Mouse (Mus musculus): Measurements from ENCODE around the gene Rph3a. TPM values are rescaled to one million over a fixed set of nuclear protein-coding genes. Genes with fewer than 3 reads are reported as not detected.
"Not testable (repeated sequence)": the region's sequence is repeated elsewhere in the genome, so short reads cannot be mapped to it uniquely, and the experiment has no call there.

The Rph3a gene
- polyA plus RNA-seq, 1 experiment from 2014 or later = 0.16 TPM

- Histone ChIP-seq H3K4me1 (ENCODE audit: control insufficient read depth, insufficient read depth, low read length) (no peaks in the 10 kb centered on the region), H3K9ac (replicated peaks; ENCODE audit: low read depth, low read length) (no peak overlapping the region), H3K27me3 (ENCODE audit: control insufficient read depth, insufficient read depth, low read length) (no peaks in the 10 kb centered on the region), H3K4me3 (ENCODE audit: low read depth, low read length) (no peak overlapping the region), H3K9me3 (ENCODE audit: control insufficient read depth, low read depth, low read length) (no peaks in the 10 kb centered on the region), H3K36me3 (ENCODE audit: control insufficient read depth, insufficient read depth, low read length) (no peaks in the 10 kb centered on the region), H3K27ac (ENCODE audit: low read length) (no peak overlapping the region), H3K4me2 (replicated peaks; ENCODE audit: low read depth, low read length) (no peak overlapping the region)
- ATAC-seq (ENCODE audit: insufficient number of reproducible peaks, insufficient read depth, low FRiP score, low read depth) = no peak
- 81% methylated on average over 3 of the region's 3 CpGs for WGBS
Observed at GRCm38 (mm10) chr5:120920296-120920695, 89.6 kb downstream of the Rph3a start.

GRCm38 (mm10) chr5:120919156-120919935, 90.5 kb downstream of the Rph3a start:
- not testable (repeated sequence) for H3K36me3 ChIP-seq (ENCODE audit: control insufficient read depth, insufficient read depth, low read length); H3K4me2 ChIP-seq (replicated peaks; ENCODE audit: low read depth, low read length); H3K9me3 ChIP-seq (ENCODE audit: control insufficient read depth, low read depth, low read length); H3K4me3 ChIP-seq (ENCODE audit: low read depth, low read length); ATAC-seq (ENCODE audit: insufficient number of reproducible peaks, insufficient read depth, low FRiP score, low read depth); H3K27me3 ChIP-seq (ENCODE audit: control insufficient read depth, insufficient read depth, low read length); H3K27ac ChIP-seq (ENCODE audit: low read length); H3K4me1 ChIP-seq (ENCODE audit: control insufficient read depth, insufficient read depth, low read length); H3K9ac ChIP-seq (replicated peaks; ENCODE audit: low read depth, low read length)
- 70% methylated on average over 2 of the region's 2 CpGs for WGBS

DNA sequence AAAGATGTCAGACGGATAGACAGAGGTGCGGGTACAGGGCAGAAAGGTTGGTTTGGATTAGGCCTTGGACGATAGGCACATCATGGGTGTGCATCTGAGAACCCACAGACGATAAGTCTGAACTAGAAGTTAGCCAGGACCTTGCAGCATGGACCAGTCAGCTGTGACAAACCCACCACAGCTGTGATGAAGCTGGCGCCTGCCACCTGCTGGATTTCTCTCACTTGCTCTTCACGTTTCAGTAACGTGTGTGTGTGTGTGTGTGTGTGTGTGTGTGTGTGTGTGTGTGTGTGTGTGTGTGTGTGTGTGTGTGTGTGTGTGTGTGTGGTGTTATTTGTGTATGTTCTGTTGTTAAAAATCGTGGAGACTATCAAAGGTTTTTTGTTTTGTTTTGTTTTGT, 95.7 kb downstream of the Rph3a start, which contains the start of gene Oas1d:
Oas1d (plus strand) TSS at position 333 of the 400 bp plus-strand sequence.
- not testable (repeated sequence) for H3K9ac ChIP-seq (replicated peaks; ENCODE audit: low read depth, low read length); H3K27ac ChIP-seq (ENCODE audit: low read length); H3K36me3 ChIP-seq (ENCODE audit: control insufficient read depth, insufficient read depth, low read length); H3K27me3 ChIP-seq (ENCODE audit: control insufficient read depth, insufficient read depth, low read length); ATAC-seq (ENCODE audit: insufficient number of reproducible peaks, insufficient read depth, low FRiP score, low read depth); H3K4me3 ChIP-seq (ENCODE audit: low read depth, low read length); H3K9me3 ChIP-seq (ENCODE audit: control insufficient read depth, low read depth, low read length); H3K4me2 ChIP-seq (replicated peaks; ENCODE audit: low read depth, low read length); H3K4me1 ChIP-seq (ENCODE audit: control insufficient read depth, insufficient read depth, low read length)
- 44% methylated on average over 8 of the region's 8 CpGs for WGBS

GRCm38 (mm10) chr5:120908196-120908920, 101.5 kb downstream of the Rph3a start:
- H3K27me3 ChIP-seq (ENCODE audit: control insufficient read depth, insufficient read depth, low read length) = no peaks in the 10 kb centered on the region
- H3K27ac ChIP-seq (ENCODE audit: low read length) = no peak overlapping the region
- ATAC-seq (ENCODE audit: insufficient number of reproducible peaks, insufficient read depth, low FRiP score, low read depth) = no peak
- WGBS = 51% methylated on average over 7 of the region's 7 CpGs
- no peaks in the 10 kb centered on the region for H3K4me1 ChIP-seq (ENCODE audit: control insufficient read depth, insufficient read depth, low read length)
- H3K4me3 ChIP-seq (ENCODE audit: low read depth, low read length) = no peak overlapping the region
- no peak overlapping the region for H3K9ac ChIP-seq (replicated peaks; ENCODE audit: low read depth, low read length)
- H3K9me3 ChIP-seq (ENCODE audit: control insufficient read depth, low read depth, low read length) = no peaks in the 10 kb centered on the region
- no peak overlapping the region for H3K4me2 ChIP-seq (replicated peaks; ENCODE audit: low read depth, low read length)
- H3K36me3 ChIP-seq (ENCODE audit: control insufficient read depth, insufficient read depth, low read length) = no peaks in the 10 kb centered on the region

DNA sequence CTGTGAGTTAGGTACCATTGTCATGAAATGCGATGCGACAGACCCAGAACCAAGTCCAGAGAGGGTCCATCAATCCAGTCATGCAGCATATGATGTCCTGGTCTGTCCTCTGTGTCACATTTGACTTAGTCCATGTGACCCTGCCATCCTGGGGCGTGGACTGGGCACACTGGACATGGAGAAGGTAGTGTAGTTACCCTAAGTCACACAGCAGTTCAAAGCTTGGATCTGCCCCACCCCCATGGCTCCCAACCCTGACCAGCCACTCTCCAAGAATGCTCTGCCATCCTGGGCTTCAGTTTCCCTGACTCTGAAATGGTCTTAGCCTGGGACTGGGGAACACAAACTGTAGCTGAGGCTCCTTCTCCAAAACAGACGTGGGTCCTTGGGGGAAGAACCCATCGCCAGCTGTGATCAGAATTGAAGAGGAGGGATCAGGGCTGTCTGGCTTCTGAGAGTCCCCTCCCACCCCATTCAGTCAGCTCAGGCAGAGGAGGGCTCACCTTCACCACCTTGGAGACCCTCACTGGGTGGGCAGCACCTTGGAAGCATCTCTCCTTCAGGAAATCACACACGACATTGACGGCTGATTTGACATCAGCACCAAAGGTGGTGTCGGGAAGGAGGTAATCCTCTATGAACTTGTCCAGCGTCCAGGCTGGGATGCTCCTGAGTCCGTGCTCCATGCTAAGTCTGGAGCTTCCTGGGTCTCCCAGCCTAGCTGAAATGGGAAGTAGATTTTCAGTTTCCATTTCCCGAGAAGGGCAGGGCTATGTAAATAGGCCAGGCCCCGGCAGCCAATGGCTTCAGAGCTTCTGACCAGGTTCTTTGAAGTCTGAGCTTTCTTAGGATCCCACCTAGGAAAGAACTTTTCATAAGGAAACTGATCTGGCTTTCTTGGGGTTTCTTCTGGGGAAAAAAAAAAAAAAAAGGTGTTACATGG, 102.8 kb downstream of the Rph3a start, which contains the start of gene Oas1a:
Oas1a (minus strand) TSS at position 731 of the 943 bp plus-strand sequence.
- not testable (repeated sequence) for H3K4me3 ChIP-seq (ENCODE audit: low read depth, low read length); ATAC-seq (ENCODE audit: insufficient number of reproducible peaks, insufficient read depth, low FRiP score, low read depth); H3K36me3 ChIP-seq (ENCODE audit: control insufficient read depth, insufficient read depth, low read length); H3K27ac ChIP-seq (ENCODE audit: low read length); H3K4me2 ChIP-seq (replicated peaks; ENCODE audit: low read depth, low read length); H3K9ac ChIP-seq (replicated peaks; ENCODE audit: low read depth, low read length); H3K4me1 ChIP-seq (ENCODE audit: control insufficient read depth, insufficient read depth, low read length); H3K9me3 ChIP-seq (ENCODE audit: control insufficient read depth, low read depth, low read length); H3K27me3 ChIP-seq (ENCODE audit: control insufficient read depth, insufficient read depth, low read length)
- WGBS = 36% methylated on average over 8 of the region's 12 CpGs

DNA sequence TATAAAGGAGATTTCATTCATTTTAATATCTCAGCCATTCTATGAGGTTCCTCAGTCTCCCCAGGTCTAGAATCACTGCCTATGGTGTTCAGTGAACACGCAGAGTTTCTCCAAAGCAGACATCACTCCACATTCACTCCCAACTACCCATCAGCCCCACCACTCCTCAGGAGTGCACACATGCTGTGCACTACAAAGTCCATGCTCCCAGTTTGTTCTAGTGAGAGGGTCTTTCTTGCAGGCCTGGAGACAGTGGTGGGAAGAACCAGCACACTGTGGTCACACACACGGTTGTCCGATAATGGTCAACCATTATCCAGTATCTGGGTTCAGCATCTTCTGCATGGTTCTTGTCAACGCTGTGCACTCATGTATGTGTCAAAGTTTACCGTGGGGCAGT, 107.8 kb downstream of the Rph3a start:
- no peak overlapping the region for H3K27ac ChIP-seq (ENCODE audit: low read length)
- no peak overlapping the region for H3K4me2 ChIP-seq (replicated peaks; ENCODE audit: low read depth, low read length)
- H3K9me3 ChIP-seq (ENCODE audit: control insufficient read depth, low read depth, low read length) = no peaks in the 10 kb centered on the region
- no peak overlapping the region for H3K4me3 ChIP-seq (ENCODE audit: low read depth, low read length)
- ATAC-seq (ENCODE audit: insufficient number of reproducible peaks, insufficient read depth, low FRiP score, low read depth) = no peak
- no peaks in the 10 kb centered on the region for H3K36me3 ChIP-seq (ENCODE audit: control insufficient read depth, insufficient read depth, low read length)
- no peaks in the 10 kb centered on the region for H3K27me3 ChIP-seq (ENCODE audit: control insufficient read depth, insufficient read depth, low read length)
- 92% methylated on average over 5 of the region's 5 CpGs for WGBS
- no peaks in the 10 kb centered on the region for H3K4me1 ChIP-seq (ENCODE audit: control insufficient read depth, insufficient read depth, low read length)
- H3K9ac ChIP-seq (replicated peaks; ENCODE audit: low read depth, low read length) = no peak overlapping the region

GRCm38 (mm10) chr5:120900666-120901065, 109.2 kb downstream of the Rph3a start:
- WGBS = 54% methylated on average over 1 of the region's 1 CpGs
- Histone ChIP-seq H3K9me3 (ENCODE audit: control insufficient read depth, low read depth, low read length) (no peaks in the 10 kb centered on the region), H3K9ac (replicated peaks; ENCODE audit: low read depth, low read length) (no peak overlapping the region), H3K4me2 (replicated peaks; ENCODE audit: low read depth, low read length) (no peak overlapping the region), H3K27me3 (ENCODE audit: control insufficient read depth, insufficient read depth, low read length) (no peaks in the 10 kb centered on the region), H3K27ac (ENCODE audit: low read length) (no peak overlapping the region), H3K4me3 (ENCODE audit: low read depth, low read length) (no peak overlapping the region), H3K36me3 (ENCODE audit: control insufficient read depth, insufficient read depth, low read length) (no peaks in the 10 kb centered on the region), H3K4me1 (ENCODE audit: control insufficient read depth, insufficient read depth, low read length) (no peaks in the 10 kb centered on the region)
- no peak for ATAC-seq (ENCODE audit: insufficient number of reproducible peaks, insufficient read depth, low FRiP score, low read depth)

DNA sequence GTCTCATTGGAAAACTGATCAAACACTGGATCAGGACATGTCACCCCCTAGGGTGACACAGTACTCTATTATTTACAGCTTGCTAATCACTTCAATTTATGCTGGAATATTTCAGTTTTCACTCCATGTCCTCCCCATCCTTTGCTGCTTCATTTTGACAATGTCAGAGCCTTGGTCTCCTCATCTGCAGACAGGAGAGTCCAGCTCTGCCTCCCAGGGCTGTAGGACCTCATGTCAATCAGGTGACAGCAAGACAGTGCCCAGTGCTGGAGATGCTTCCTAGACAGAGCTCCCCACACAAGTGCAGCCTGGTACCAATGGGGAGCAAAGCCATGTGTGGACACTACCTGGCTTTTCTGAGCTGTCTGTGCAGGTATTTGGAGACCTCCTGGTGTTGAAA, 111.2 kb downstream of the Rph3a start:
- no peak for ATAC-seq (ENCODE audit: insufficient number of reproducible peaks, insufficient read depth, low FRiP score, low read depth)
- Histone ChIP-seq H3K4me1 (ENCODE audit: control insufficient read depth, insufficient read depth, low read length) (no peaks in the 10 kb centered on the region), H3K9me3 (ENCODE audit: control insufficient read depth, low read depth, low read length) (no peaks in the 10 kb centered on the region), H3K9ac (replicated peaks; ENCODE audit: low read depth, low read length) (no peak overlapping the region), H3K27ac (ENCODE audit: low read length) (no peak overlapping the region), H3K36me3 (ENCODE audit: control insufficient read depth, insufficient read depth, low read length) (no peaks in the 10 kb centered on the region), H3K4me2 (replicated peaks; ENCODE audit: low read depth, low read length) (no peak overlapping the region), H3K4me3 (ENCODE audit: low read depth, low read length) (no peak overlapping the region), H3K27me3 (ENCODE audit: control insufficient read depth, insufficient read depth, low read length) (no peaks in the 10 kb centered on the region)
